Mouse (Mus musculus): ENCODE measurements around the gene Tbc1d2b. TPM values are rescaled to one million over a fixed set of nuclear protein-coding genes. Genes with fewer than 3 reads are reported as not detected.

Tbc1d2b gene
- polyA plus RNA-seq, 1 experiment, result 26.2 TPM

- Histone ChIP-seq H3K27ac (ENCODE audit: control insufficient read depth, insufficient read depth, low read depth, low read length, poor library complexity) (peak overlapping the region; percentile 96), H3K4me1 (ENCODE audit: control insufficient read depth, insufficient read depth, low read length) (peaks cover 21% of the 10 kb centered on the region), H3K4me3 (replicated peaks; ENCODE audit: control insufficient read depth, low read depth, low read length) (no peak overlapping the region)
- WGBS, result 41% methylated on average over 15 of the region's 15 CpGs
- peak; percentile 11; the same call in 1 of the 2 replicates for TF ChIP-seq CTCF (IDR thresholded peaks at IDR 0.05; ENCODE audit: control insufficient read depth, insufficient read depth, low read length)
- no peak for TF ChIP-seq POLR2A (IDR thresholded peaks at IDR 0.05; ENCODE audit: borderline replicate concordance, control insufficient read depth, low read depth, low read length)
Measured at GRCm38 (mm10) chr9:90244301-90245151, 26.1 kb downstream of the Tbc1d2b start.

GRCm38 (mm10) chr9:90242855-90243254, 27.7 kb downstream of the Tbc1d2b start:
- H3K27ac ChIP-seq (ENCODE audit: control insufficient read depth, insufficient read depth, low read depth, low read length, poor library complexity), result peak overlapping the region; percentile 96
- H3K4me1 ChIP-seq (ENCODE audit: control insufficient read depth, insufficient read depth, low read length), result peaks cover 22% of the 10 kb centered on the region
- peak overlapping the region; percentile 51 for H3K4me3 ChIP-seq (replicated peaks; ENCODE audit: control insufficient read depth, low read depth, low read length)
- WGBS, result 3% methylated on average over 7 of the region's 7 CpGs
- no peak for TF ChIP-seq POLR2A (IDR thresholded peaks at IDR 0.05; ENCODE audit: borderline replicate concordance, control insufficient read depth, low read depth, low read length)
- no peak for TF ChIP-seq CTCF (IDR thresholded peaks at IDR 0.05; ENCODE audit: control insufficient read depth, insufficient read depth, low read length)

- peak overlapping the region; percentile 57 for H3K4me3 ChIP-seq (replicated peaks; ENCODE audit: control insufficient read depth, low read depth, low read length)
- TF ChIP-seq CTCF (IDR thresholded peaks at IDR 0.05; ENCODE audit: control insufficient read depth, insufficient read depth, low read length), result no peak
- TF ChIP-seq POLR2A (IDR thresholded peaks at IDR 0.05; ENCODE audit: borderline replicate concordance, control insufficient read depth, low read depth, low read length), result no peak
- 39% methylated on average over 6 of the region's 6 CpGs for WGBS
- peak overlapping the region; percentile 96 for H3K27ac ChIP-seq (ENCODE audit: control insufficient read depth, insufficient read depth, low read depth, low read length, poor library complexity)
- peaks cover 22% of the 10 kb centered on the region for H3K4me1 ChIP-seq (ENCODE audit: control insufficient read depth, insufficient read depth, low read length)
Measured at GRCm38 (mm10) chr9:90242291-90242690, 28.3 kb downstream of the Tbc1d2b start.

GRCm38 (mm10) chr9:90241618-90242017, 29.0 kb downstream of the Tbc1d2b start:
- H3K4me3 ChIP-seq (replicated peaks; ENCODE audit: control insufficient read depth, low read depth, low read length), result no peak overlapping the region
- H3K27ac ChIP-seq (ENCODE audit: control insufficient read depth, insufficient read depth, low read depth, low read length, poor library complexity), result no peak overlapping the region; the same call in 1 of the 2 replicates
- TF ChIP-seq CTCF (IDR thresholded peaks at IDR 0.05; ENCODE audit: control insufficient read depth, insufficient read depth, low read length) (peak; percentile 91), POLR2A (IDR thresholded peaks at IDR 0.05; ENCODE audit: borderline replicate concordance, control insufficient read depth, low read depth, low read length) (no peak)
- 47% methylated on average over 7 of the region's 7 CpGs for WGBS
- H3K4me1 ChIP-seq (ENCODE audit: control insufficient read depth, insufficient read depth, low read length), result peaks cover 22% of the 10 kb centered on the region

- Histone ChIP-seq H3K4me1 (ENCODE audit: control insufficient read depth, insufficient read depth, low read length) (peaks cover 19% of the 10 kb centered on the region), H3K4me3 (replicated peaks; ENCODE audit: control insufficient read depth, low read depth, low read length) (no peak overlapping the region), H3K27ac (ENCODE audit: control insufficient read depth, insufficient read depth, low read depth, low read length, poor library complexity) (peak overlapping the region; percentile 34; the same call in 1 of the 2 replicates)
- 60% methylated on average over 6 of the region's 6 CpGs for WGBS
- TF ChIP-seq POLR2A (IDR thresholded peaks at IDR 0.05; ENCODE audit: borderline replicate concordance, control insufficient read depth, low read depth, low read length) (no peak), CTCF (IDR thresholded peaks at IDR 0.05; ENCODE audit: control insufficient read depth, insufficient read depth, low read length) (no peak)
Measured at GRCm38 (mm10) chr9:90241041-90241440, 29.6 kb downstream of the Tbc1d2b start.

- WGBS, result 54% methylated on average over 4 of the region's 4 CpGs
- H3K27ac ChIP-seq (ENCODE audit: control insufficient read depth, insufficient read depth, low read depth, low read length, poor library complexity), result peak overlapping the region; percentile 38
- H3K4me1 ChIP-seq (ENCODE audit: control insufficient read depth, insufficient read depth, low read length), result peaks cover 18% of the 10 kb centered on the region
- no peak for TF ChIP-seq CTCF (IDR thresholded peaks at IDR 0.05; ENCODE audit: control insufficient read depth, insufficient read depth, low read length)
- TF ChIP-seq POLR2A (IDR thresholded peaks at IDR 0.05; ENCODE audit: borderline replicate concordance, control insufficient read depth, low read depth, low read length), result no peak
- no peak overlapping the region for H3K4me3 ChIP-seq (replicated peaks; ENCODE audit: control insufficient read depth, low read depth, low read length)
Measured at GRCm38 (mm10) chr9:90240560-90240959, 30.0 kb downstream of the Tbc1d2b start.

GRCm38 (mm10) chr9:90237232-90238062, 33.2 kb downstream of the Tbc1d2b start:
- no peak overlapping the region for H3K4me3 ChIP-seq (replicated peaks; ENCODE audit: control insufficient read depth, low read depth, low read length)
- peak overlapping the region; percentile 96 for H3K27ac ChIP-seq (ENCODE audit: control insufficient read depth, insufficient read depth, low read depth, low read length, poor library complexity)
- H3K4me1 ChIP-seq (ENCODE audit: control insufficient read depth, insufficient read depth, low read length), result peaks cover 24% of the 10 kb centered on the region
- TF ChIP-seq POLR2A (IDR thresholded peaks at IDR 0.05; ENCODE audit: borderline replicate concordance, control insufficient read depth, low read depth, low read length), result no peak
- TF ChIP-seq CTCF (IDR thresholded peaks at IDR 0.05; ENCODE audit: control insufficient read depth, insufficient read depth, low read length), result peak; percentile 31; the same call in 1 of the 2 replicates
- 13% methylated on average over 9 of the region's 9 CpGs for WGBS

- Histone ChIP-seq H3K4me3 (replicated peaks; ENCODE audit: control insufficient read depth, low read depth, low read length) (no peak overlapping the region), H3K27ac (ENCODE audit: control insufficient read depth, insufficient read depth, low read depth, low read length, poor library complexity) (peak overlapping the region; percentile 96), H3K4me1 (ENCODE audit: control insufficient read depth, insufficient read depth, low read length) (peaks cover 21% of the 10 kb centered on the region)
- WGBS, result 35% methylated on average over 5 of the region's 5 CpGs
- TF ChIP-seq CTCF (IDR thresholded peaks at IDR 0.05; ENCODE audit: control insufficient read depth, insufficient read depth, low read length) (no peak), POLR2A (IDR thresholded peaks at IDR 0.05; ENCODE audit: borderline replicate concordance, control insufficient read depth, low read depth, low read length) (no peak)
Measured at GRCm38 (mm10) chr9:90236817-90237216, 33.8 kb downstream of the Tbc1d2b start.
